ENCODE assay signal across 19 mouse cellular contexts in genomic region chr7:28816920-28817319, GRCm38 (mm10). TPM values are rescaled to one million over a fixed set of nuclear protein-coding genes. Genes with fewer than 3 reads are reported as not detected.
DNase-seq lines count a peak whose midpoint lies in the region; ATAC-seq and TF ChIP-seq lines count a peak whose summit lies in the region.
"Had no signal": no experiment of that assay in that cellular context is flagged by ENCODE, and none has a peak within 500 bp of the region (broad histone marks: within the 10 kb centered on the region; RNA-seq: fewer than 3 reads in every experiment).

No protein-coding gene starts in this region.

- no peak overlapping the region for H3K4me3 ChIP-seq in forebrain, embryonic 13.5 days
- H3K4me3 ChIP-seq in forebrain, embryonic 15.5 days: no peak overlapping the region
- no peak overlapping the region for H3K4me3 ChIP-seq in liver, embryonic 12.5 days
- peak overlapping the region in 2 of 3 experiments; percentile 43 to 49 for H3K4me3 ChIP-seq in CH12.LX (replicated peaks in 1 of 3; ENCODE audit: low read depth in 2 of 3, low read length in 2 of 3, poor library complexity in 1 of 3)
- H3K4me3 ChIP-seq in MEL (ENCODE audit: control insufficient read depth in 1 of 2, insufficient read depth in 1 of 2, low read depth in 2 of 2, low read length in 2 of 2): no peak overlapping the region
- H3K4me3 ChIP-seq: heart, embryonic 15.5 days; hindbrain, embryonic 15.5 days; limb, embryonic 13.5 days had no signal

- H3K79me2 ChIP-seq in CH12.LX (replicated peaks; ENCODE audit: control insufficient read depth, extremely low read depth, insufficient read depth, poor library complexity, severe bottlenecking): peaks cover 72% of the 10 kb centered on the region
- peaks cover 52% of the 10 kb centered on the region for H3K79me2 ChIP-seq in MEL (ENCODE audit: control insufficient read depth, insufficient read depth, low read length, poor library complexity)

- no peak for ATAC-seq in forebrain, embryonic 13.5 days
- no peak for ATAC-seq in forebrain, embryonic 15.5 days (replicated peaks)
- ATAC-seq in liver, embryonic 12.5 days: no peak
- ATAC-seq: midbrain, embryonic 16.5 days had no signal

- TF ChIP-seq EP300 in CH12.LX (IDR thresholded peaks at IDR 0.05; ENCODE audit: low read length) (no peak), MEL (IDR thresholded peaks at IDR 0.05; ENCODE audit: low read depth in 1 of 2, low read length in 2 of 2) (no peak)

- peaks cover 72% of the 10 kb centered on the region for H3K4me1 ChIP-seq in forebrain, embryonic 13.5 days
- peaks cover 45% of the 10 kb centered on the region for H3K4me1 ChIP-seq in forebrain, embryonic 15.5 days
- H3K4me1 ChIP-seq in liver, embryonic 12.5 days: peaks cover 94% of the 10 kb centered on the region
- peaks cover 32 to 92% of the 10 kb centered on the region in 2 experiments for H3K4me1 ChIP-seq in CH12.LX (ENCODE audit: control insufficient read depth in 1 of 2, insufficient read depth in 2 of 2)
- peaks cover 23 to 89% of the 10 kb centered on the region in 2 experiments for H3K4me1 ChIP-seq in MEL (ENCODE audit: control insufficient read depth in 1 of 2, insufficient read depth in 2 of 2, low read length in 2 of 2)

- TF ChIP-seq CTCF in CH12.LX (conservative IDR thresholded peaks at IDR 0.05 in 1 of 2, IDR thresholded peaks at IDR 0.05 in 1 of 2; ENCODE audit: low read depth in 2 of 2, low read length in 2 of 2): no peak
- TF ChIP-seq CTCF in MEL (IDR thresholded peaks at IDR 0.05 in 2 of 3, conservative IDR thresholded peaks at IDR 0.05 in 1 of 3; ENCODE audit: control insufficient read depth in 1 of 3, insufficient read depth in 1 of 3, low read depth in 2 of 3, low read length in 3 of 3, poor library complexity in 1 of 3, severe bottlenecking in 1 of 3): no peak

- dilution Hi-C loops in CH12.LX (cut with MboI; ENCODE audit: extremely low pct_ligation_motif_present, extremely low pct_unique_long_range_greater_than_20kb, low sequenced_read_pairs): no loop called here

- no peak overlapping the region for H3K27ac ChIP-seq in forebrain, embryonic 13.5 days
- H3K27ac ChIP-seq in forebrain, embryonic 15.5 days (replicated peaks): no peak overlapping the region
- H3K27ac ChIP-seq in liver, embryonic 12.5 days: no peak overlapping the region
- H3K27ac ChIP-seq in CH12.LX (ENCODE audit: insufficient read depth, low read depth) (peak overlapping the region; percentile 65), MEL (ENCODE audit: control insufficient read depth, low read depth, low read length) (peak overlapping the region; percentile 4; the same call in 1 of the 2 replicates)
- H3K27ac ChIP-seq: hindbrain, embryonic 15.5 days; limb, embryonic 13.5 days had no signal

- peak overlapping the region; percentile 16 for H3K4me2 ChIP-seq in forebrain, embryonic 13.5 days
- H3K4me2 ChIP-seq in forebrain, embryonic 15.5 days (replicated peaks): no peak overlapping the region
- peak overlapping the region; percentile 8; the same call in 1 of the 2 replicates for H3K4me2 ChIP-seq in liver, embryonic 12.5 days
- peak overlapping the region; percentile 4; the same call in 1 of the 2 replicates for H3K4me2 ChIP-seq in CH12.LX (ENCODE audit: insufficient read depth, low read depth, poor library complexity, severe bottlenecking)
- H3K4me2 ChIP-seq: heart, embryonic 15.5 days; hindbrain, embryonic 15.5 days; limb, embryonic 13.5 days had no signal

- in situ Hi-C loops in CH12.LX (cut with MboI; ENCODE audit: low pct_ligation_motif_present, low pct_unique_long_range_greater_than_20kb, low sequenced_read_pairs): no loop called here

- 0 out of 2 replicates have a peak overlapping the region, but pooled peaks have one; percentile 26 for H3K9ac ChIP-seq in forebrain, embryonic 13.5 days
- H3K9ac ChIP-seq in forebrain, embryonic 15.5 days (replicated peaks): no peak overlapping the region; the same call in 1 of the 2 replicates
- H3K9ac ChIP-seq in liver, embryonic 12.5 days: no peak overlapping the region
- H3K9ac ChIP-seq in CH12.LX (ENCODE audit: insufficient read depth, low read depth) (no peak overlapping the region), MEL (ENCODE audit: control insufficient read depth, low read depth, low read length, poor library complexity, severe bottlenecking) (no peak overlapping the region)
- H3K9ac ChIP-seq: heart, embryonic 15.5 days; hindbrain, embryonic 15.5 days; limb, embryonic 13.5 days had no signal

- peaks cover 96% of the 10 kb centered on the region for H3K36me3 ChIP-seq in forebrain, embryonic 13.5 days (ENCODE audit: poor library complexity, severe bottlenecking)
- H3K36me3 ChIP-seq in forebrain, embryonic 15.5 days: peaks cover 93% of the 10 kb centered on the region
- H3K36me3 ChIP-seq in liver, embryonic 12.5 days: peaks cover 100% of the 10 kb centered on the region
- H3K36me3 ChIP-seq in CH12.LX (replicated peaks in 1 of 2; ENCODE audit: control insufficient read depth in 1 of 2, insufficient read depth in 1 of 2, low read length in 1 of 2): peaks cover 92 to 97% of the 10 kb centered on the region in 2 experiments
- peaks cover 51 to 97% of the 10 kb centered on the region in 2 experiments for H3K36me3 ChIP-seq in MEL (ENCODE audit: control insufficient read depth in 1 of 2, insufficient read depth in 2 of 2, low read length in 2 of 2)

- no peaks in the 10 kb centered on the region for H3K9me3 ChIP-seq in forebrain, embryonic 13.5 days (replicated peaks)
- H3K9me3 ChIP-seq in forebrain, embryonic 15.5 days: no peaks in the 10 kb centered on the region
- H3K9me3 ChIP-seq in liver, embryonic 12.5 days (replicated peaks): no peaks in the 10 kb centered on the region
- no peaks in the 10 kb centered on the region for H3K9me3 ChIP-seq in CH12.LX (replicated peaks; ENCODE audit: low read length)
- H3K9me3 ChIP-seq in MEL (replicated peaks; ENCODE audit: insufficient read depth, low read length): no peaks in the 10 kb centered on the region
- H3K9me3 ChIP-seq: heart, embryonic 15.5 days; hindbrain, embryonic 15.5 days; limb, embryonic 13.5 days had no signal

- no peak; the same call in 1 of the 2 replicates for TF ChIP-seq POLR2A in CH12.LX (IDR thresholded peaks at IDR 0.05; ENCODE audit: low read depth, low read length)
- TF ChIP-seq POLR2A in MEL (IDR thresholded peaks at IDR 0.05; ENCODE audit: control insufficient read depth in 1 of 2, insufficient read depth in 1 of 2, low read depth in 1 of 2, low read length in 2 of 2, poor library complexity in 1 of 2): 0 out of 4 replicates have a peak, but pooled peaks have one; percentile 13 to 16

- no peaks in the 10 kb centered on the region for H3K27me3 ChIP-seq in forebrain, embryonic 13.5 days
- no peaks in the 10 kb centered on the region for H3K27me3 ChIP-seq in forebrain, embryonic 15.5 days
- no peaks in the 10 kb centered on the region for H3K27me3 ChIP-seq in liver, embryonic 12.5 days (replicated peaks)
- H3K27me3 ChIP-seq in CH12.LX (replicated peaks) (no peaks in the 10 kb centered on the region), MEL (ENCODE audit: control insufficient read depth in 1 of 2, insufficient read depth in 2 of 2, low read length in 2 of 2) (no peaks in the 10 kb centered on the region)
- H3K27me3 ChIP-seq: heart, embryonic 15.5 days; hindbrain, embryonic 15.5 days; limb, embryonic 13.5 days had no signal

- DNase-seq in liver (no peak), CH12.LX (ENCODE audit: extremely low read depth) (no peak), MEL (ENCODE audit: low read depth, low spot score) (no peak)
- no peak for DNase-seq in right cerebral cortex, postnatal 25 days
- no peak for DNase-seq in adrenal gland, postnatal 36 days
- DNase-seq: cerebellum, postnatal 36 days; gastrocnemius, postnatal 36 days; kidney, postnatal 14 days; layer of hippocampus, adult 9-11 months; lung, adult 18-20 months; lung, postnatal 4 days; thymus, postnatal 14 days had no signal

- TF ChIP-seq RAD21 in CH12.LX (IDR thresholded peaks at IDR 0.05; ENCODE audit: low read depth, low read length) (no peak), MEL (IDR thresholded peaks at IDR 0.05; ENCODE audit: low read depth, low read length) (no peak)

- 94% methylated on average over 10 of the region's 10 CpGs for WGBS in forebrain, embryonic 13.5 days
- 91% methylated on average over 10 of the region's 10 CpGs for WGBS in forebrain, embryonic 15.5 days
- 92% methylated on average over 10 of the region's 10 CpGs for WGBS in liver, embryonic 12.5 days (ENCODE audit: insufficient replicate concordance)

RNA-seq across cellular contexts. Expression of gene Ech1, which starts 8.1 kb away (rescaled TPM):
- 69.1 and 75.6 TPM in 2 replicates for polyA plus RNA-seq in forebrain, embryonic 13.5 days (2015; fragmentation: Nextera tagmentation; extraction: Ambion mirVana)
- 85.2 and 86.5 TPM in 2 replicates for polyA plus RNA-seq in forebrain, embryonic 15.5 days (2015; fragmentation: Nextera tagmentation; extraction: Ambion mirVana)
- polyA plus RNA-seq in liver, embryonic 12.5 days (2016; fragmentation: Nextera tagmentation; extraction: Ambion mirVana): 72.3 and 73.6 TPM in 2 replicates
- total RNA-seq in CH12.LX (2012; rRNA removed): 103 and 124 TPM in 2 replicates
- total RNA-seq in CH12.LX (2014; rRNA removed): 119 and 121 TPM in 2 replicates
- polyA plus RNA-seq in CH12.LX (2012; ENCODE audit: insufficient read length, low read depth): 65.1 and 67.6 TPM in 2 replicates
- total RNA-seq in MEL (2012; rRNA removed): 82.8 and 99.5 TPM in 2 replicates
- 10 to 100 TPM in 1 of 2 experiments, not detected in 1; 74.7 TPM for polyA plus RNA-seq in MEL (2012; ENCODE audit: insufficient read depth in 1 of 2, insufficient read length in 2 of 2, low read depth in 1 of 2, low replicate concordance in 2 of 2, missing spikeins in 1 of 2)
- 100 to 1,000 TPM; 543 to 577 TPM for total RNA-seq in adrenal gland, postnatal 36 days (2021)

RNA-seq across cellular contexts. Expression of gene Hnrnpl, which starts 8.6 kb away (rescaled TPM):
- 264 and 282 TPM in 2 replicates for polyA plus RNA-seq in forebrain, embryonic 13.5 days (2015; fragmentation: Nextera tagmentation; extraction: Ambion mirVana)
- 231 and 243 TPM in 2 replicates for polyA plus RNA-seq in forebrain, embryonic 15.5 days (2015; fragmentation: Nextera tagmentation; extraction: Ambion mirVana)
- 186 and 188 TPM in 2 replicates for polyA plus RNA-seq in liver, embryonic 12.5 days (2016; fragmentation: Nextera tagmentation; extraction: Ambion mirVana)
- total RNA-seq in CH12.LX (2012; rRNA removed): 296 and 342 TPM in 2 replicates
- 365 and 371 TPM in 2 replicates for total RNA-seq in CH12.LX (2014; rRNA removed)
- 640 and 645 TPM in 2 replicates for polyA plus RNA-seq in CH12.LX (2012; ENCODE audit: insufficient read length, low read depth)
- total RNA-seq in MEL (2012; rRNA removed): 246 and 303 TPM in 2 replicates
- 1,000 to 10,000 TPM in 1 of 2 experiments, 100 to 1,000 TPM in 1; 684 to 1,095 TPM for polyA plus RNA-seq in MEL (2012; ENCODE audit: insufficient read depth in 1 of 2, insufficient read length in 2 of 2, low read depth in 1 of 2, low replicate concordance in 2 of 2, missing spikeins in 1 of 2)
- 100 to 1,000 TPM; 415 to 420 TPM for total RNA-seq in adrenal gland, postnatal 36 days (2021)

RNA-seq across cellular contexts. Expression of gene Lgals4, which starts 16.7 kb away (rescaled TPM):
- polyA plus RNA-seq in forebrain, embryonic 13.5 days (2015; fragmentation: Nextera tagmentation; extraction: Ambion mirVana): 2.5 and 3.3 TPM in 2 replicates
- polyA plus RNA-seq in forebrain, embryonic 15.5 days (2015; fragmentation: Nextera tagmentation; extraction: Ambion mirVana): 4.2 and 4.9 TPM in 2 replicates
- 2.7 and 3.6 TPM in 2 replicates for polyA plus RNA-seq in liver, embryonic 12.5 days (2016; fragmentation: Nextera tagmentation; extraction: Ambion mirVana)
- total RNA-seq in CH12.LX (2012; rRNA removed) (3.9 and 7.0 TPM in 2 replicates), CH12.LX (2014; rRNA removed) (2.6 and 3.6 TPM in 2 replicates), MEL (2012; rRNA removed) (1.5 and 2.1 TPM in 2 replicates)
- polyA plus RNA-seq in CH12.LX (2012; ENCODE audit: insufficient read length, low read depth) (6.5 and 7.2 TPM in 2 replicates), MEL (2012; ENCODE audit: insufficient read depth in 1 of 2, insufficient read length in 2 of 2, low read depth in 1 of 2, low replicate concordance in 2 of 2, missing spikeins in 1 of 2) (1 to 10 TPM in 1 of 2 experiments, not detected in 1; 5.1 TPM)
- 10 to 100 TPM; 11.3 to 12.7 TPM for total RNA-seq in adrenal gland, postnatal 36 days (2021)

RNA-seq across cellular contexts. Expression of gene Rinl, which starts 28.2 kb away (rescaled TPM):
- polyA plus RNA-seq in forebrain, embryonic 13.5 days (2015; fragmentation: Nextera tagmentation; extraction: Ambion mirVana): 1.7 and 2.0 TPM in 2 replicates
- 1.8 and 2.5 TPM in 2 replicates for polyA plus RNA-seq in forebrain, embryonic 15.5 days (2015; fragmentation: Nextera tagmentation; extraction: Ambion mirVana)
- 14.5 and 16.1 TPM in 2 replicates for polyA plus RNA-seq in liver, embryonic 12.5 days (2016; fragmentation: Nextera tagmentation; extraction: Ambion mirVana)
- total RNA-seq in CH12.LX (2012; rRNA removed): 60.9 and 65.5 TPM in 2 replicates
- 41.5 and 46.1 TPM in 2 replicates for total RNA-seq in CH12.LX (2014; rRNA removed)
- 60.6 and 61.8 TPM in 2 replicates for polyA plus RNA-seq in CH12.LX (2012; ENCODE audit: insufficient read length, low read depth)
- total RNA-seq in MEL (2012; rRNA removed): 32.9 and 39.9 TPM in 2 replicates
- polyA plus RNA-seq in MEL (2012; ENCODE audit: insufficient read depth in 1 of 2, insufficient read length in 2 of 2, low read depth in 1 of 2, low replicate concordance in 2 of 2, missing spikeins in 1 of 2): 10 to 100 TPM in 1 of 2 experiments, not detected in 1; 63.9 TPM
- total RNA-seq in adrenal gland, postnatal 36 days (2021): 1 to 10 TPM; 2.5 to 2.8 TPM

RNA-seq across cellular contexts. Expression of gene Lgals7, which starts 46.7 kb away (rescaled TPM):
- polyA plus RNA-seq in forebrain, embryonic 13.5 days (2015; fragmentation: Nextera tagmentation; extraction: Ambion mirVana): 2.0 and 2.4 TPM in 2 replicates
- polyA plus RNA-seq in forebrain, embryonic 15.5 days (2015; fragmentation: Nextera tagmentation; extraction: Ambion mirVana): 2.6 and 3.5 TPM in 2 replicates
- 0.25 TPM in 1 of 2 replicates, not detected in the other for polyA plus RNA-seq in liver, embryonic 12.5 days (2016; fragmentation: Nextera tagmentation; extraction: Ambion mirVana)
- total RNA-seq in CH12.LX (2012; rRNA removed): not detected in 2 replicates
- total RNA-seq in CH12.LX (2014; rRNA removed): not detected in 2 replicates
- not detected in 2 replicates for polyA plus RNA-seq in CH12.LX (2012; ENCODE audit: insufficient read length, low read depth)
- 27.7 and 37.8 TPM in 2 replicates for total RNA-seq in MEL (2012; rRNA removed)
- 100 to 1,000 TPM in 1 of 2 experiments, not detected in 1; 138 TPM for polyA plus RNA-seq in MEL (2012; ENCODE audit: insufficient read depth in 1 of 2, insufficient read length in 2 of 2, low read depth in 1 of 2, low replicate concordance in 2 of 2, missing spikeins in 1 of 2)
- total RNA-seq in adrenal gland, postnatal 36 days (2021): under 1 TPM; 0.72 to 0.86 TPM
- total RNA-seq: gastrocnemius, postnatal 36 days had no signal

Comparison
In these comparisons a context has a peak if more than half of its experiments do, and no peak if none do; other contexts are left out.
1. H3K27ac ChIP-seq: peak in CH12.LX (single experiment) and MEL (single experiment); none in forebrain, embryonic 13.5 days (single experiment), forebrain, embryonic 15.5 days (single experiment) and liver, embryonic 12.5 days (single experiment).
2. H3K4me3 ChIP-seq: peak in CH12.LX (2 of 3); none in forebrain, embryonic 13.5 days (single experiment), forebrain, embryonic 15.5 days (single experiment), liver, embryonic 12.5 days (single experiment) and MEL (0 of 2).